11 mouse cellular contexts compared by ENCODE assay signal in genomic region chr11:115265771-115266399, GRCm38 (mm10). TPM values are rescaled to one million over a fixed set of nuclear protein-coding genes. Genes with fewer than 3 reads are reported as not detected.
DNase-seq lines count a peak whose midpoint lies in the region; ATAC-seq and TF ChIP-seq lines count a peak whose summit lies in the region.
"Had no signal": no experiment of that assay in that cellular context is flagged by ENCODE, and none has a peak within 500 bp of the region (broad histone marks: within the 10 kb centered on the region; RNA-seq: fewer than 3 reads in every experiment).

No protein-coding gene starts in this region.

- H3K27ac ChIP-seq in forebrain, embryonic 12.5 days: no peak overlapping the region
- no peak overlapping the region for H3K27ac ChIP-seq in forebrain, embryonic 11.5 days (ENCODE audit: low read depth, low read length)
- H3K27ac ChIP-seq in midbrain, embryonic 10.5 days (replicated peaks): no peak overlapping the region
- H3K27ac ChIP-seq in midbrain, embryonic 16.5 days (ENCODE audit: low read length): no peak overlapping the region
- H3K27ac ChIP-seq in hindbrain, embryonic 13.5 days: no peak overlapping the region
- no peak overlapping the region for H3K27ac ChIP-seq in midbrain, postnatal 0 days (ENCODE audit: low read depth, low read length)

- DNase-seq in forebrain, embryonic 11.5 days (ENCODE audit: low spot score): no peak
- no peak for DNase-seq in midbrain, embryonic 10.5 days (ENCODE audit: low spot score)
- DNase-seq in midbrain, postnatal 0 days (ENCODE audit: low spot score): no peak
- no peak for DNase-seq in layer of hippocampus, adult 18-20 months (ENCODE audit: low spot score in 2 of 2)
- no peak for DNase-seq in gastrocnemius, postnatal 36 days

- peaks cover 28% of the 10 kb centered on the region for H3K4me1 ChIP-seq in forebrain, embryonic 12.5 days
- H3K4me1 ChIP-seq in forebrain, embryonic 11.5 days (replicated peaks; ENCODE audit: control insufficient read depth, insufficient read depth, low read length): peaks cover 18% of the 10 kb centered on the region
- H3K4me1 ChIP-seq in midbrain, embryonic 10.5 days: peaks cover 46% of the 10 kb centered on the region
- peaks cover 21% of the 10 kb centered on the region for H3K4me1 ChIP-seq in midbrain, embryonic 16.5 days (ENCODE audit: control insufficient read depth, insufficient read depth, low read length)
- peaks cover 34% of the 10 kb centered on the region for H3K4me1 ChIP-seq in hindbrain, embryonic 13.5 days (replicated peaks)
- peaks cover 7% of the 10 kb centered on the region; the same call in 1 of the 2 replicates for H3K4me1 ChIP-seq in midbrain, postnatal 0 days (ENCODE audit: insufficient read depth, low read length)

- no peak overlapping the region for H3K9ac ChIP-seq in forebrain, embryonic 12.5 days
- H3K9ac ChIP-seq in forebrain, embryonic 11.5 days (ENCODE audit: low read length): no peak overlapping the region
- H3K9ac ChIP-seq in midbrain, embryonic 16.5 days (ENCODE audit: low read depth, low read length): no peak overlapping the region
- peak overlapping the region; percentile 30; the same call in 1 of the 2 replicates for H3K9ac ChIP-seq in hindbrain, embryonic 13.5 days
- H3K9ac ChIP-seq in midbrain, postnatal 0 days (replicated peaks; ENCODE audit: low read length, poor library complexity, severe bottlenecking): no peak overlapping the region

- H3K4me3 ChIP-seq in forebrain, embryonic 12.5 days (replicated peaks): no peak overlapping the region; the same call in 1 of the 2 replicates
- H3K4me3 ChIP-seq in forebrain, embryonic 11.5 days (ENCODE audit: low read depth, low read length): no peak overlapping the region
- peak overlapping the region; percentile 51 for H3K4me3 ChIP-seq in midbrain, embryonic 10.5 days
- no peak overlapping the region for H3K4me3 ChIP-seq in midbrain, embryonic 16.5 days (ENCODE audit: low read depth, low read length)
- H3K4me3 ChIP-seq in hindbrain, embryonic 13.5 days: peak overlapping the region; percentile 37
- H3K4me3 ChIP-seq in midbrain, postnatal 0 days (ENCODE audit: low read depth, low read length): peak overlapping the region; percentile 35; the same call in 1 of the 2 replicates

- intact Hi-C loops in gastrocnemius, postnatal 36 days (cut with DNase I): loop anchor here (1.0 to 10.0 kb wide), 2 partner anchors 64 to 181 kb away; no protein-coding TSS in a partner anchor

- peaks cover 90% of the 10 kb centered on the region for H3K27me3 ChIP-seq in forebrain, embryonic 12.5 days
- peaks cover 59% of the 10 kb centered on the region for H3K27me3 ChIP-seq in forebrain, embryonic 11.5 days (ENCODE audit: control insufficient read depth, insufficient read depth, low read length)
- H3K27me3 ChIP-seq in midbrain, embryonic 10.5 days (ENCODE audit: low read depth, poor library complexity, severe bottlenecking): peaks cover 96% of the 10 kb centered on the region
- peaks cover 72% of the 10 kb centered on the region for H3K27me3 ChIP-seq in midbrain, embryonic 16.5 days (ENCODE audit: control insufficient read depth, insufficient read depth, low read depth, low read length)
- H3K27me3 ChIP-seq in hindbrain, embryonic 13.5 days: peaks cover 90% of the 10 kb centered on the region
- H3K27me3 ChIP-seq in midbrain, postnatal 0 days (ENCODE audit: insufficient read depth, low read length): peaks cover 66% of the 10 kb centered on the region

- no peaks in the 10 kb centered on the region for H3K9me3 ChIP-seq in forebrain, embryonic 12.5 days
- no peaks in the 10 kb centered on the region for H3K9me3 ChIP-seq in forebrain, embryonic 11.5 days (ENCODE audit: control insufficient read depth, low read length)
- H3K9me3 ChIP-seq in midbrain, embryonic 10.5 days (replicated peaks): no peaks in the 10 kb centered on the region
- H3K9me3 ChIP-seq in midbrain, embryonic 16.5 days (replicated peaks; ENCODE audit: control insufficient read depth, low read length, poor library complexity, severe bottlenecking): no peaks in the 10 kb centered on the region
- no peaks in the 10 kb centered on the region for H3K9me3 ChIP-seq in hindbrain, embryonic 13.5 days
- H3K9me3 ChIP-seq in midbrain, postnatal 0 days (ENCODE audit: low read length): no peaks in the 10 kb centered on the region

- 3% methylated on average over 20 of the region's 20 CpGs for WGBS in forebrain, embryonic 12.5 days
- WGBS in forebrain, embryonic 11.5 days: 4% methylated on average over 20 of the region's 20 CpGs
- WGBS in midbrain, embryonic 10.5 days: 3% methylated on average over 20 of the region's 20 CpGs
- WGBS in midbrain, embryonic 16.5 days: 3% methylated on average over 20 of the region's 20 CpGs
- WGBS in hindbrain, embryonic 13.5 days: 3% methylated on average over 20 of the region's 20 CpGs
- WGBS in midbrain, postnatal 0 days: 4% methylated on average over 20 of the region's 20 CpGs

- TF ChIP-seq CTCF in midbrain, postnatal 0 days (IDR thresholded peaks at IDR 0.05): no peak

- ATAC-seq in forebrain, embryonic 12.5 days (ENCODE audit: low FRiP score): 0 out of 2 replicates have a peak, but pooled peaks have one; percentile 7
- no peak for ATAC-seq in forebrain, embryonic 11.5 days (replicated peaks; ENCODE audit: low FRiP score)
- no peak for ATAC-seq in midbrain, embryonic 16.5 days
- no peak for ATAC-seq in hindbrain, embryonic 13.5 days (ENCODE audit: low FRiP score)
- no peak for ATAC-seq in midbrain, postnatal 0 days (ENCODE audit: low FRiP score)

- H3K4me2 ChIP-seq in forebrain, embryonic 12.5 days: peak overlapping the region; percentile 59; the same call in 1 of the 2 replicates
- no peak overlapping the region for H3K4me2 ChIP-seq in forebrain, embryonic 11.5 days (ENCODE audit: low read depth, low read length, severe bottlenecking)
- H3K4me2 ChIP-seq in midbrain, embryonic 16.5 days (ENCODE audit: low read length): no peak overlapping the region
- H3K4me2 ChIP-seq in hindbrain, embryonic 13.5 days: peak overlapping the region; percentile 59; the same call in 1 of the 2 replicates
- H3K4me2 ChIP-seq in midbrain, postnatal 0 days (ENCODE audit: low read depth, low read length, poor library complexity, severe bottlenecking): no peak overlapping the region

- peaks cover 18% of the 10 kb centered on the region for H3K36me3 ChIP-seq in forebrain, embryonic 12.5 days (replicated peaks)
- H3K36me3 ChIP-seq in forebrain, embryonic 11.5 days (ENCODE audit: control insufficient read depth, insufficient read depth, low read length): no peaks in the 10 kb centered on the region
- peaks cover 20% of the 10 kb centered on the region for H3K36me3 ChIP-seq in midbrain, embryonic 10.5 days
- peaks cover 14% of the 10 kb centered on the region for H3K36me3 ChIP-seq in midbrain, embryonic 16.5 days (ENCODE audit: control insufficient read depth, insufficient read depth, low read length)
- peaks cover 20% of the 10 kb centered on the region for H3K36me3 ChIP-seq in hindbrain, embryonic 13.5 days
- H3K36me3 ChIP-seq in midbrain, postnatal 0 days (ENCODE audit: insufficient read depth, low read length): peaks cover 18% of the 10 kb centered on the region

RNA-seq across cellular contexts. Expression of gene Grin2c, which starts 1.2 kb away (rescaled TPM):
- 0.08 TPM in 1 of 2 replicates, not detected in the other for polyA plus RNA-seq in forebrain, embryonic 12.5 days (2016; fragmentation: Nextera tagmentation; extraction: Ambion mirVana)
- 0.12 TPM in 1 of 2 replicates, not detected in the other for polyA plus RNA-seq in forebrain, embryonic 11.5 days (2014; fragmentation: Nextera tagmentation; extraction: Ambion mirVana)
- polyA plus RNA-seq in midbrain, embryonic 10.5 days (2016; fragmentation: Nextera tagmentation; extraction: Ambion mirVana): 0.02 and 0.06 TPM in 2 replicates
- 0.18 and 0.31 TPM in 2 replicates for polyA plus RNA-seq in midbrain, embryonic 16.5 days (2015; fragmentation: Nextera tagmentation; extraction: Ambion mirVana)
- polyA plus RNA-seq in hindbrain, embryonic 13.5 days (2015; fragmentation: Nextera tagmentation; extraction: Ambion mirVana): 0.22 TPM in 2 replicates
- total RNA-seq in midbrain, postnatal 0 days (2014; rRNA removed): 2.9 and 4.1 TPM in 2 replicates
- 0.59 and 0.75 TPM in 2 replicates for polyA plus RNA-seq in midbrain, postnatal 0 days (2015; fragmentation: Nextera tagmentation; extraction: Ambion mirVana)
- 10 to 100 TPM; 43.3 to 44.8 TPM for total RNA-seq in layer of hippocampus, adult 18-20 months (2021)
- total RNA-seq in gastrocnemius, postnatal 36 days (2021): not detected
- polyA plus RNA-seq: C2C12 had no signal

RNA-seq across cellular contexts. Expression of gene Fdxr, which starts 11.0 kb away (rescaled TPM):
- 16.9 and 17.4 TPM in 2 replicates for polyA plus RNA-seq in forebrain, embryonic 12.5 days (2016; fragmentation: Nextera tagmentation; extraction: Ambion mirVana)
- polyA plus RNA-seq in forebrain, embryonic 11.5 days (2014; fragmentation: Nextera tagmentation; extraction: Ambion mirVana): 13.8 and 15.6 TPM in 2 replicates
- polyA plus RNA-seq in midbrain, embryonic 10.5 days (2016; fragmentation: Nextera tagmentation; extraction: Ambion mirVana): 16.7 and 19.8 TPM in 2 replicates
- polyA plus RNA-seq in midbrain, embryonic 16.5 days (2015; fragmentation: Nextera tagmentation; extraction: Ambion mirVana): 19.7 and 23.4 TPM in 2 replicates
- polyA plus RNA-seq in hindbrain, embryonic 13.5 days (2015; fragmentation: Nextera tagmentation; extraction: Ambion mirVana): 18.1 and 20.8 TPM in 2 replicates
- total RNA-seq in midbrain, postnatal 0 days (2014; rRNA removed): 17.7 and 18.8 TPM in 2 replicates
- 14.8 and 16.7 TPM in 2 replicates for polyA plus RNA-seq in midbrain, postnatal 0 days (2015; fragmentation: Nextera tagmentation; extraction: Ambion mirVana)
- 10 to 100 TPM; 19.0 to 19.9 TPM for total RNA-seq in layer of hippocampus, adult 18-20 months (2021)
- total RNA-seq in gastrocnemius, postnatal 36 days (2021): 1 to 10 TPM; 3.6 to 4.4 TPM

RNA-seq across cellular contexts. Expression of gene Fads6, which starts 31.6 kb away (rescaled TPM):
- 0.26 and 0.37 TPM in 2 replicates for polyA plus RNA-seq in forebrain, embryonic 12.5 days (2016; fragmentation: Nextera tagmentation; extraction: Ambion mirVana)
- polyA plus RNA-seq in forebrain, embryonic 11.5 days (2014; fragmentation: Nextera tagmentation; extraction: Ambion mirVana): 0.25 and 0.45 TPM in 2 replicates
- polyA plus RNA-seq in midbrain, embryonic 10.5 days (2016; fragmentation: Nextera tagmentation; extraction: Ambion mirVana): 0.22 and 0.37 TPM in 2 replicates
- 0.91 and 1.4 TPM in 2 replicates for polyA plus RNA-seq in midbrain, embryonic 16.5 days (2015; fragmentation: Nextera tagmentation; extraction: Ambion mirVana)
- polyA plus RNA-seq in hindbrain, embryonic 13.5 days (2015; fragmentation: Nextera tagmentation; extraction: Ambion mirVana): 0.73 and 0.79 TPM in 2 replicates
- 10.2 and 10.6 TPM in 2 replicates for total RNA-seq in midbrain, postnatal 0 days (2014; rRNA removed)
- 1.4 and 1.6 TPM in 2 replicates for polyA plus RNA-seq in midbrain, postnatal 0 days (2015; fragmentation: Nextera tagmentation; extraction: Ambion mirVana)
- total RNA-seq in layer of hippocampus, adult 18-20 months (2021): 10 to 100 TPM; 16.7 to 17.3 TPM
- 1 to 10 TPM; 2.4 to 3.5 TPM for total RNA-seq in gastrocnemius, postnatal 36 days (2021)

RNA-seq across cellular contexts. Expression of gene Otop2, which starts 41.1 kb away (rescaled TPM):
- polyA plus RNA-seq in forebrain, embryonic 12.5 days (2016; fragmentation: Nextera tagmentation; extraction: Ambion mirVana): not detected in 2 replicates
- polyA plus RNA-seq in forebrain, embryonic 11.5 days (2014; fragmentation: Nextera tagmentation; extraction: Ambion mirVana): not detected in 2 replicates
- polyA plus RNA-seq in midbrain, embryonic 10.5 days (2016; fragmentation: Nextera tagmentation; extraction: Ambion mirVana): not detected in 2 replicates
- polyA plus RNA-seq in midbrain, embryonic 16.5 days (2015; fragmentation: Nextera tagmentation; extraction: Ambion mirVana): 0.09 and 0.29 TPM in 2 replicates
- not detected in 2 replicates for polyA plus RNA-seq in hindbrain, embryonic 13.5 days (2015; fragmentation: Nextera tagmentation; extraction: Ambion mirVana)
- 0.05 and 1.5 TPM in 2 replicates for total RNA-seq in midbrain, postnatal 0 days (2014; rRNA removed)
- polyA plus RNA-seq in midbrain, postnatal 0 days (2015; fragmentation: Nextera tagmentation; extraction: Ambion mirVana): 0.15 and 0.22 TPM in 2 replicates
- 1 to 10 TPM in 1 of 2 experiments, under 1 TPM in 1; 0.20 to 1.0 TPM for total RNA-seq in layer of hippocampus, adult 18-20 months (2021)
- total RNA-seq in gastrocnemius, postnatal 36 days (2021): not detected
- total RNA-seq: adrenal gland, postnatal 14 days; neutrophil, adult 5-6 weeks had no signal
- polyA plus RNA-seq: C2C12 had no signal

RNA-seq across cellular contexts. Expression of gene Ush1g, which starts 56.0 kb away (rescaled TPM):
- polyA plus RNA-seq in forebrain, embryonic 12.5 days (2016; fragmentation: Nextera tagmentation; extraction: Ambion mirVana): not detected in 2 replicates
- not detected in 2 replicates for polyA plus RNA-seq in forebrain, embryonic 11.5 days (2014; fragmentation: Nextera tagmentation; extraction: Ambion mirVana)
- polyA plus RNA-seq in midbrain, embryonic 10.5 days (2016; fragmentation: Nextera tagmentation; extraction: Ambion mirVana): not detected in 2 replicates
- 0.10 and 0.20 TPM in 2 replicates for polyA plus RNA-seq in midbrain, embryonic 16.5 days (2015; fragmentation: Nextera tagmentation; extraction: Ambion mirVana)
- polyA plus RNA-seq in hindbrain, embryonic 13.5 days (2015; fragmentation: Nextera tagmentation; extraction: Ambion mirVana): 0.06 and 0.14 TPM in 2 replicates
- 0.14 TPM in 1 of 2 replicates, not detected in the other for total RNA-seq in midbrain, postnatal 0 days (2014; rRNA removed)
- 0.21 and 0.32 TPM in 2 replicates for polyA plus RNA-seq in midbrain, postnatal 0 days (2015; fragmentation: Nextera tagmentation; extraction: Ambion mirVana)
- total RNA-seq in layer of hippocampus, adult 18-20 months (2021): under 1 TPM; 0.66 to 0.79 TPM
- 1 to 10 TPM in 1 of 2 experiments, under 1 TPM in 1; 0.72 to 1.3 TPM for total RNA-seq in gastrocnemius, postnatal 36 days (2021)
- total RNA-seq: neutrophil, adult 5-6 weeks had no signal

Comparison
In these comparisons a context has a peak if more than half of its experiments do, and no peak if none do; other contexts are left out.
1. H3K4me2 ChIP-seq: peak in forebrain, embryonic 12.5 days (single experiment) and hindbrain, embryonic 13.5 days (single experiment); none in forebrain, embryonic 11.5 days (single experiment), midbrain, embryonic 16.5 days (single experiment) and midbrain, postnatal 0 days (single experiment).
2. H3K4me3 ChIP-seq: peak in midbrain, embryonic 10.5 days (single experiment), hindbrain, embryonic 13.5 days (single experiment) and midbrain, postnatal 0 days (single experiment); none in forebrain, embryonic 12.5 days (single experiment), forebrain, embryonic 11.5 days (single experiment) and midbrain, embryonic 16.5 days (single experiment).